8 mouse cellular contexts compared by ENCODE assay signal in the genomic region with DNA sequence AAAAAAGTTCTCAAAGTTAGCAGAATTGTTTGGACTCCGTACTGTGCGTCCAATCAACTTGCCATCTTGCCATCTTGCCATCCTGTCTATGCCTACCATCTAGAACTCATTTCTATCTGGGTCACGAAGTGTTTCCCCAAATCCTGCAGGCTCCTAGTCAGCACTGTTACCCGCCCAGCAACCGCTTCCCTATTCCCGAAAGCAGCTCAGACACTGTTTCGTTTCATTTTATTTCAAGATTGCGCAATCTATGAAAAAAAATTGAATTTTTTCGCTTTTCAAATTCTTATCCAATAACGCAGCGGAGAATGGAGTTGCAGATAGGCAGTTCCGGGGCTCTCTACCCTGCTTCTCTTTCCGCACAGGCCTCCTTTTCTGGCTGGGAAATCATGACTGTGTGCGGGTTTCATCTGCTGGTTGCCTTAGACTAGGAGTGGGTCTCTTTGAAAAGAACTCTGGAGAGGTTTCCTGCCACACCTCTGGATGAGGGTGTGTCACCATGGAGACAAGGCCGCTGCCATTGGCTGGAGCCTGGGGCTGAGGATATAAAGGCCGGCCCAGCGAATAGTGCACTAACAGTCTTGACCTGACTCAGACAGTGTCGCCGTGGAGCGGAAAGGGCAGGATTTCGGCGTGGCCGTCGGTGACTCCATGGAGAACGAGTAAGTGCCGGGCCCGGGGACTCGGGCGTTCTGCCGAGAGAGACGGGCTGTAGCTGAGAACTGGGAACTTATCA. TPM values are rescaled to one million over a fixed set of nuclear protein-coding genes. Genes with fewer than 3 reads are reported as not detected.
A peak's percentile ranks its signal among the peaks of the same experiment; 100 is the strongest.
DNase-seq lines count a peak whose midpoint lies in the region; ATAC-seq lines count a peak whose summit lies in the region.

TSS of gene Gm49342 (plus strand) at position 586 of the 736 bp plus-strand sequence.

- H3K9me3 ChIP-seq in hindbrain, embryonic 14.5 days (ENCODE audit: control insufficient read depth, low read length): no peaks in the 10 kb centered on the region

- H3K36me3 ChIP-seq in hindbrain, embryonic 14.5 days (replicated peaks; ENCODE audit: control insufficient read depth, insufficient read depth): no peaks in the 10 kb centered on the region

- 18% methylated on average over 31 of the region's 31 CpGs for WGBS in hindbrain, embryonic 14.5 days

- DNase-seq in NIH3T3 (ENCODE audit: low read depth): peak; percentile 93
- DNase-seq in cerebellum, postnatal 14 days: peak; percentile 93
- peak; percentile 83 to 88 for DNase-seq in frontal cortex, postnatal 25 days (ENCODE audit: low spot score in 2 of 2)
- DNase-seq in hindbrain, embryonic 14.5 days (ENCODE audit: low spot score): peak; percentile 80
- DNase-seq in layer of hippocampus, postnatal 36 days: peak; percentile 88 to 89
- peak; percentile 99 for DNase-seq in lung, postnatal 36 days
- DNase-seq in retina, postnatal 1 day: peak; percentile 96
- DNase-seq in urinary bladder, adult 18-20 months (ENCODE audit: low spot score in 2 of 2): peak; percentile 96 to 97

- peak within 1 kb of the TSS; percentile 82 for H3K27ac ChIP-seq in hindbrain, embryonic 14.5 days

- peak within 1 kb of the TSS; percentile 62 for H3K4me2 ChIP-seq in hindbrain, embryonic 14.5 days (replicated peaks)

- no peaks in the 10 kb centered on the region for H3K27me3 ChIP-seq in hindbrain, embryonic 14.5 days (ENCODE audit: control insufficient read depth, insufficient read depth, low read length)

- peak within 1 kb of the TSS; percentile 60 for H3K9ac ChIP-seq in hindbrain, embryonic 14.5 days

- peak within 1 kb of the TSS; percentile 43 for H3K4me3 ChIP-seq in hindbrain, embryonic 14.5 days (replicated peaks; ENCODE audit: low read length)

- ATAC-seq in hindbrain, embryonic 14.5 days (ENCODE audit: low FRiP score): peak; percentile 96

- H3K4me1 ChIP-seq in hindbrain, embryonic 14.5 days (replicated peaks; ENCODE audit: control insufficient read depth, insufficient read depth, low read length): no peaks in the 10 kb centered on the region

RNA-seq across cellular contexts. Expression of gene Gm49342, which starts in this region (rescaled TPM):
- 2.1 TPM in 1 of 2 replicates, not detected in the other for polyA plus RNA-seq in hindbrain, embryonic 14.5 days (2014; fragmentation: Nextera tagmentation; extraction: Ambion mirVana)
- total RNA-seq in layer of hippocampus, postnatal 36 days (2021): 10 to 100 TPM; 14.2 to 17.0 TPM

Comparison
In these comparisons a context has a peak if more than half of its experiments do, and no peak if none do; other contexts are left out.
1. Peak in every context shown above with its lines: DNase-seq, ATAC-seq, H3K4me3 ChIP-seq and H3K27ac ChIP-seq.